Mouse (Mus musculus) thymus, postnatal 10 days (tissue): ENCODE results near the gene Hoxb1.

Source experiments
- DNase-seq, 2 experiments: peaks; one replicate each; pipeline ENCODE4 v3.0.0; 2021; ENCODE audit warnings: low spot score in 2 of 2

The Hoxb1 gene

GRCm38 (mm10) chr11:96349491-96350340 lies 15.8 kb upstream of the Hoxb1 start:
- no peak for DNase-seq

DNA sequence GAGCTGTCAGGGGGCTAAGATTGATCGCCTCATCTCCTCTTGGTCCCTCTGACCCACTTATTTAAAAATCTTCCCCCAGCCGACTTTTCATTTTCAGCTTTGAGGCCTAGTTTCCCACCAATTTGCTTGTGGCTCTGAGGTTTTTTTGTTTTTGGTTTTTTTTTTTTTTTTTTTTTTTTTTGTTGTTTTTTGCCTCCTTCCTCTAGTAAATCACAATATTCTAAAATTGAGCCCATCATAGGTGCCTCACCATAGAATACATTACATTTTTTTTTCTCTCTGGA lies 15.3 kb upstream of the Hoxb1 start, which contains the start of gene Hoxb2:
TSS of gene Hoxb2 (plus strand) at position 185 of the 284 bp plus-strand sequence.
- DNase-seq, result no peak

GRCm38 (mm10) chr11:96350791-96351190 lies 14.8 kb upstream of the Hoxb1 start:
- DNase-seq, result no peak

DNA sequence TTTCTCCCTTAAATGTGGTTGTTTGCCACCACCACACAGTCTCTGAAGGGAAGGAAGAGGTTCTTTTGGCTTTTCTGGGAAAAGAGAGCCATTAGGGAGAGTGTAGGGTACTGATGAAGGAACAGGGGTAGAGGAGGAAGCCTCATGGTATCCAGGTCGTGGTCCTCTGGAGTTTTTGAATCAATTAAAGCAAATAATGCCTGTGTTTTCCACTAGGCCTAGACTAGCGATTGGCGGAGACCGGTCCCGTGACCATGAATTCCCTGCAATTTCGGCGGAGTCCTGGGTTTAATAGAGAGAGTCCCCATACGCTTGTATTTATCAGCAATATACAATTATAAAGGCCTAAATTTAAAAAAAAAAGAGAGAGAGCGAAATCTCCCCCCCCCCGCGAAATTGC lies 14.2 kb upstream of the Hoxb1 start:
- no peak for DNase-seq

GRCm38 (mm10) chr11:96351831-96352230 lies 13.7 kb upstream of the Hoxb1 start:
- DNase-seq, result no peak

DNA sequence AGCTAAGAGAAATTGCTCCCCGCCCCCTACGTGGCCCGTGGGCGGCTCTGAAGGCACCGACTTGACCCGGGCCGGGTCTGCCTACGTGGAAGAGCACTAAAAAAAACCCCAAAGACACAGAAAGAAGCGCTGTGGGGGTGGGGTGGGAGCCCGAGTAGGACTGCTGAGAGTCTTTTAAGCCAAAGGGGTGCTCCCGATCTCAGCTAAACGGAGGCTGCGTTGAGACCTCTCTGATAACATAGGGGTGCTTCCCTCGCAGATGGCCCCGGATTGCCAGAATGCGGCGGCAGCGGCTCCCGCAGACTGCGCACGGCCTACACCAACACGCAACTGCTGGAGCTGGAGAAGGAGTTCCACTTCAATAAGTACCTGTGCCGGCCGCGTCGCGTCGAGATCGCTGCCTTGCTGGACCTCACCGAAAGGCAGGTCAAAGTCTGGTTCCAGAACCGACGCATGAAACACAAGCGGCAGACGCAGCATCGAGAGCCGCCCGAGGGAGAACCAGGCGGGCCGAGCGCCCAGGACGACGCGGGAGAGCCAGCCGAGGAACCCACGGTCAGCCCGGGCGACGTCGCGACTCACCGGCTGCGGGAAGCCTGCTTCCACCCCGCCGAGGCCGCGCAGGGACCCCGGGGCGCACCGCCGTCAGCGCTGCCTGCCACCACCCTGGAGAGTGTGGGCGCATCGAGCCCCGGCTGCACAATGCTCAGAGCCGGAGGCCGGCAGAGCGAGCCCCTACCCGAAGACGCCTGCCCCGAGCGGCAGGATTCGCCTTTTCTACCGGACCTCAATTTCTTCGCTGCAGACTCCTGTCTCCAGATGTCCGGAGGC lies 12.6 kb upstream of the Hoxb1 start:
- peak in 1 of 2 experiments; percentile 17 for DNase-seq

- no peak for DNase-seq
Observed at GRCm38 (mm10) chr11:96353522-96353841, 12.1 kb upstream of the Hoxb1 start.

DNA sequence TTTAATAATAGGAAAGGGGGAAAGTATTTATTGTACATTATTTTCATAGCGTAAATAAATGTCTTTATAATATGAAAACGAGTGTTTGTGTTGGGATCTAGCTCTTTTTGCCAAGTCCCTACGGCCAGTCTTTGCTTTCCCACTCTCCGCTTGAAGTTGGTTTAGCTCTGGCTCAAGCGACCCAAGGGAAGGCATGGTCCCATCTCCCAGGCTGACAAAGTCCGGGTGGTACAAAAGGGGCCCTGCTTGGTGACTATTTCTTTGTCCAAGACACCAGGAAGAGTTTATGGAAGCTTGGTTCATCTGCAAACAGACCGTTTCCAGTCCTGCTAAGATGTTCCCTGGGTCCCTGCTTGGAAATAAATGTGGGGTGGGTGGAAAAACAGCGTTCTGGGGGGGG lies 11.6 kb upstream of the Hoxb1 start:
- DNase-seq, result no peak

DNA sequence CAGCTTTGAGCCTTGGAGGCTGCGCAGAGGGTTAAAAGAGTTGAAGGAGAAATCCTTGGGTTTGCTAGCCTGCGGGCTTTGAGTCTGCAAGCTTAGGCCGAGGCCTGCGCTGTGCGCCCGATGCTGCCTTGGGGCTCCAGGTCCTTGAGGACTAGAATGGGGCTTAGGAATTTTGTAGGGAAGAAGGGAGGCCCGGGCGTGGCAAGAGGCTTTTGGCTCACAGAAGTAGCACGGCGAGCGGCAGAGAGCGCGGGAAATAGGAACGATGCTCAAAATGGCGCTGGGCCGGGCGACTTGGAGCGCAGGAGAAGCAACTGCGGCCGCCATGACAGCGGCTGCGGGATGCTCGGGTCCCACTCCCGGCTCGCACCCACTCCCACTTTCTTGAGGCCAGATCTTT lies 11.2 kb upstream of the Hoxb1 start:
- DNase-seq, result no peak

- no peak for DNase-seq
Observed at GRCm38 (mm10) chr11:96354801-96355311, 10.7 kb upstream of the Hoxb1 start.

DNA sequence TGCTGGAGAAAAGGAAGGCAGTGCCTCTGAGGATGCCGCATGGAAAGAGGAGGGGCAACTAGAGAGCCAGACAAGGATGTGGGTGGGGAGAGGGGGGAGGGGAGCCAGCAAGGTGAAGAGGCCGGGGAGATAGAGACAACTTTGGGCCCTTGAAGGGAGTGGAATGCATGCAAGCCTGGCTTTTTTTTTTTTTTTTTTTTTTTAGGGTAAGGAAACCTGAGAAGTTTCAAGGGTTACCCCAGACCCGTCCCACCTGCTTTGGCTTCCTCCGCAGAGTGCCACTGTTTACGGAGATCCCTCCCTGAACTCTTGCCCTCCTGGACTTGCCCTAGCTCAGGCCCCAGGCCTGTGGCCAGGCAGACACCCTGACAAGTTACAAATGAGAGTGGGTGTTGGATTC lies 1.7 kb upstream of the Hoxb1 start:
- no peak for DNase-seq

GRCm38 (mm10) chr11:96366092-96367041 lies 815 bp downstream of the Hoxb1 start:
- no peak for DNase-seq

GRCm38 (mm10) chr11:96367141-96367540 lies 1.6 kb downstream of the Hoxb1 start:
- no peak for DNase-seq

- DNase-seq, result no peak
Observed at GRCm38 (mm10) chr11:96368686-96369085, 3.1 kb downstream of the Hoxb1 start.

DNA sequence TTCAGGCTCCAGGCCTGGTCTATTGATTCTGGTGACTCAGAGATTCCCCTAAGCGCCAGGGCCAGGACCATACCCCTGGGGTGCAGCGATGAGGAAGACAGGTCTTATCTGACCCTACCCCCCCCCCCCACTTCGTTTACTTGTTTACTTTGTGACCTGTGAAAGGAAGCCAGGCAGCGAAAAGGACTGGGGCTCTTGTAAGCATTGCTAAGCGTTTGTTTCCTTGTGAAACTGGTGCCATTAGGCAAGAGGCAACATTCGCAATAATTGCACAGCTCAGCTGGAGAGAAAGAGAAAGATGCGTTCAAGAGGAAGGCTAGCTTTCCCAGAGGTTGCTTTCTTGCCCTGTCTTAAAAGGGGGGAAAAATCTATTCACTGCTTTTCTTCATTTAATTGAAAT lies 3.6 kb downstream of the Hoxb1 start:
- no peak for DNase-seq

DNA sequence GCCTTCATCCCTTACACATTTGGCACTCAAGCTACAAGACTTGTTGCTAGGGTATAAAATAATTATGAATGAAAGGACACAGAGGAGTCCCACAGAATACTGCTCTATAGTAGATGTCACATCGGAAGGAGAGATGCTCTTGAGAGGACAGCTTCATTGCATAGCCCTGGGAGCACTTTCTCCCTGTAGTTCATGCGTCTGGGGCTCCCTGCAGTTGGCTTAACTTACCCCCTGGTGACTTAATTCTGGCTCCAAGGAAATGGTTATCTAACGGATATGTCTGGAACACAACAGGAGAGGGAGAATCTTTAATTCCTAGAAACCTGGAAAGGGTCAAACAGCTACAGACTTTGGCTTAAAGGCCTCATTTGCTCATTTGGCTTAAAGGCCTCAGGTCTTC lies 6.2 kb downstream of the Hoxb1 start:
- DNase-seq, result no peak

GRCm38 (mm10) chr11:96372519-96372918 lies 7.0 kb downstream of the Hoxb1 start:
- no peak for DNase-seq

- DNase-seq, result no peak
Observed at GRCm38 (mm10) chr11:96374810-96375209, 9.3 kb downstream of the Hoxb1 start.

GRCm38 (mm10) chr11:96383381-96383780 lies 17.8 kb downstream of the Hoxb1 start:
- DNase-seq, result no peak

- no peak for DNase-seq
Observed at GRCm38 (mm10) chr11:96387635-96388034, 22.1 kb downstream of the Hoxb1 start.

GRCm38 (mm10) chr11:96396772-96397626 lies 31.4 kb downstream of the Hoxb1 start:
- DNase-seq, result no peak
